Mouse (Mus musculus): ENCODE results near the gene Unc5c. TPM values are rescaled to one million over a fixed set of nuclear protein-coding genes. Genes with fewer than 3 reads are reported as not detected.

Gene Unc5c
- polyA plus RNA-seq, 1 experiment, result 0.15 TPM

GRCm38 (mm10) chr3:141473205-141473604 lies 8.2 kb downstream of the Unc5c start:
- Histone ChIP-seq H3K36me3 (ENCODE audit: control insufficient read depth, insufficient read depth, low read length) (no peaks in the 10 kb centered on the region), H3K27ac (ENCODE audit: insufficient read depth, low read depth, low read length) (no peak overlapping the region), H3K4me3 (ENCODE audit: low read depth, low read length) (no peak overlapping the region), H3K27me3 (ENCODE audit: control insufficient read depth, insufficient read depth, low read length) (no peaks in the 10 kb centered on the region), H3K4me1 (ENCODE audit: control insufficient read depth, insufficient read depth, insufficient read length, low read length) (no peaks in the 10 kb centered on the region)
- TF ChIP-seq POLR2A (IDR thresholded peaks at IDR 0.05; ENCODE audit: low read depth, low read length) (no peak), CTCF (IDR thresholded peaks at IDR 0.05; ENCODE audit: extremely low read depth, insufficient read length, insufficient replicate concordance, low read depth, low read length) (no peak)
- 63% methylated on average over 5 of the region's 5 CpGs for WGBS

GRCm38 (mm10) chr3:141475389-141475788 lies 10.4 kb downstream of the Unc5c start:
- TF ChIP-seq CTCF (IDR thresholded peaks at IDR 0.05; ENCODE audit: extremely low read depth, insufficient read length, insufficient replicate concordance, low read depth, low read length), result no peak
- no peak for TF ChIP-seq POLR2A (IDR thresholded peaks at IDR 0.05; ENCODE audit: low read depth, low read length)
- Histone ChIP-seq H3K27ac (ENCODE audit: insufficient read depth, low read depth, low read length) (no peak overlapping the region), H3K27me3 (ENCODE audit: control insufficient read depth, insufficient read depth, low read length) (no peaks in the 10 kb centered on the region), H3K36me3 (ENCODE audit: control insufficient read depth, insufficient read depth, low read length) (no peaks in the 10 kb centered on the region), H3K4me3 (ENCODE audit: low read depth, low read length) (no peak overlapping the region), H3K4me1 (ENCODE audit: control insufficient read depth, insufficient read depth, insufficient read length, low read length) (no peaks in the 10 kb centered on the region)
- WGBS, result 82% methylated on average over 5 of the region's 5 CpGs

GRCm38 (mm10) chr3:141475919-141476318 lies 10.9 kb downstream of the Unc5c start:
- Histone ChIP-seq H3K4me1 (ENCODE audit: control insufficient read depth, insufficient read depth, insufficient read length, low read length) (no peaks in the 10 kb centered on the region), H3K36me3 (ENCODE audit: control insufficient read depth, insufficient read depth, low read length) (no peaks in the 10 kb centered on the region), H3K4me3 (ENCODE audit: low read depth, low read length) (no peak overlapping the region), H3K27me3 (ENCODE audit: control insufficient read depth, insufficient read depth, low read length) (no peaks in the 10 kb centered on the region), H3K27ac (ENCODE audit: insufficient read depth, low read depth, low read length) (no peak overlapping the region)
- no peak for TF ChIP-seq POLR2A (IDR thresholded peaks at IDR 0.05; ENCODE audit: low read depth, low read length)
- TF ChIP-seq CTCF (IDR thresholded peaks at IDR 0.05; ENCODE audit: extremely low read depth, insufficient read length, insufficient replicate concordance, low read depth, low read length), result no peak
- 74% methylated on average over 6 of the region's 6 CpGs for WGBS

- Histone ChIP-seq H3K27me3 (ENCODE audit: control insufficient read depth, insufficient read depth, low read length) (no peaks in the 10 kb centered on the region), H3K4me1 (ENCODE audit: control insufficient read depth, insufficient read depth, insufficient read length, low read length) (no peaks in the 10 kb centered on the region), H3K36me3 (ENCODE audit: control insufficient read depth, insufficient read depth, low read length) (no peaks in the 10 kb centered on the region), H3K4me3 (ENCODE audit: low read depth, low read length) (no peak overlapping the region), H3K27ac (ENCODE audit: insufficient read depth, low read depth, low read length) (no peak overlapping the region)
- TF ChIP-seq CTCF (IDR thresholded peaks at IDR 0.05; ENCODE audit: extremely low read depth, insufficient read length, insufficient replicate concordance, low read depth, low read length) (no peak), POLR2A (IDR thresholded peaks at IDR 0.05; ENCODE audit: low read depth, low read length) (no peak)
- 42% methylated on average over 3 of the region's 3 CpGs for WGBS
Measured at GRCm38 (mm10) chr3:141476670-141477069, 11.7 kb downstream of the Unc5c start.

- no peaks in the 10 kb centered on the region for H3K4me1 ChIP-seq (ENCODE audit: control insufficient read depth, insufficient read depth, insufficient read length, low read length)
- H3K27ac ChIP-seq (ENCODE audit: insufficient read depth, low read depth, low read length), result no peak overlapping the region
- 83% methylated on average over 4 of the region's 4 CpGs for WGBS
- no peaks in the 10 kb centered on the region for H3K27me3 ChIP-seq (ENCODE audit: control insufficient read depth, insufficient read depth, low read length)
- no peaks in the 10 kb centered on the region for H3K36me3 ChIP-seq (ENCODE audit: control insufficient read depth, insufficient read depth, low read length)
- no peak overlapping the region for H3K4me3 ChIP-seq (ENCODE audit: low read depth, low read length)
- TF ChIP-seq CTCF (IDR thresholded peaks at IDR 0.05; ENCODE audit: extremely low read depth, insufficient read length, insufficient replicate concordance, low read depth, low read length) (no peak), POLR2A (IDR thresholded peaks at IDR 0.05; ENCODE audit: low read depth, low read length) (no peak)
Measured at GRCm38 (mm10) chr3:141482465-141482864, 17.4 kb downstream of the Unc5c start.

- Histone ChIP-seq H3K27me3 (ENCODE audit: control insufficient read depth, insufficient read depth, low read length) (no peaks in the 10 kb centered on the region), H3K27ac (ENCODE audit: insufficient read depth, low read depth, low read length) (no peak overlapping the region), H3K4me3 (ENCODE audit: low read depth, low read length) (no peak overlapping the region), H3K36me3 (ENCODE audit: control insufficient read depth, insufficient read depth, low read length) (no peaks in the 10 kb centered on the region), H3K4me1 (ENCODE audit: control insufficient read depth, insufficient read depth, insufficient read length, low read length) (no peaks in the 10 kb centered on the region)
- TF ChIP-seq POLR2A (IDR thresholded peaks at IDR 0.05; ENCODE audit: low read depth, low read length) (no peak), CTCF (IDR thresholded peaks at IDR 0.05; ENCODE audit: extremely low read depth, insufficient read length, insufficient replicate concordance, low read depth, low read length) (no peak)
- 50% methylated on average over 2 of the region's 2 CpGs for WGBS
Measured at GRCm38 (mm10) chr3:141483665-141484431, 18.8 kb downstream of the Unc5c start.

- H3K36me3 ChIP-seq (ENCODE audit: control insufficient read depth, insufficient read depth, low read length), result no peaks in the 10 kb centered on the region
- no peaks in the 10 kb centered on the region for H3K27me3 ChIP-seq (ENCODE audit: control insufficient read depth, insufficient read depth, low read length)
- 74% methylated on average over 4 of the region's 4 CpGs for WGBS
- no peak overlapping the region for H3K4me3 ChIP-seq (ENCODE audit: low read depth, low read length)
- H3K4me1 ChIP-seq (ENCODE audit: control insufficient read depth, insufficient read depth, insufficient read length, low read length), result no peaks in the 10 kb centered on the region
- TF ChIP-seq POLR2A (IDR thresholded peaks at IDR 0.05; ENCODE audit: low read depth, low read length) (no peak), CTCF (IDR thresholded peaks at IDR 0.05; ENCODE audit: extremely low read depth, insufficient read length, insufficient replicate concordance, low read depth, low read length) (no peak)
- H3K27ac ChIP-seq (ENCODE audit: insufficient read depth, low read depth, low read length), result no peak overlapping the region
Measured at GRCm38 (mm10) chr3:141485218-141485617, 20.2 kb downstream of the Unc5c start.

Data from small intestine, adult 2 months (tissue).